Mouse (Mus musculus) ovary, adult 18-20 months (tissue): ENCODE data around the gene Gpc5.

Experiments
- DNase-seq: peaks from one replicate; pipeline ENCODE4 v3.0.0; 2022; ENCODE audit warnings: low spot score, mixed read lengths

Gpc5 gene

DNA sequence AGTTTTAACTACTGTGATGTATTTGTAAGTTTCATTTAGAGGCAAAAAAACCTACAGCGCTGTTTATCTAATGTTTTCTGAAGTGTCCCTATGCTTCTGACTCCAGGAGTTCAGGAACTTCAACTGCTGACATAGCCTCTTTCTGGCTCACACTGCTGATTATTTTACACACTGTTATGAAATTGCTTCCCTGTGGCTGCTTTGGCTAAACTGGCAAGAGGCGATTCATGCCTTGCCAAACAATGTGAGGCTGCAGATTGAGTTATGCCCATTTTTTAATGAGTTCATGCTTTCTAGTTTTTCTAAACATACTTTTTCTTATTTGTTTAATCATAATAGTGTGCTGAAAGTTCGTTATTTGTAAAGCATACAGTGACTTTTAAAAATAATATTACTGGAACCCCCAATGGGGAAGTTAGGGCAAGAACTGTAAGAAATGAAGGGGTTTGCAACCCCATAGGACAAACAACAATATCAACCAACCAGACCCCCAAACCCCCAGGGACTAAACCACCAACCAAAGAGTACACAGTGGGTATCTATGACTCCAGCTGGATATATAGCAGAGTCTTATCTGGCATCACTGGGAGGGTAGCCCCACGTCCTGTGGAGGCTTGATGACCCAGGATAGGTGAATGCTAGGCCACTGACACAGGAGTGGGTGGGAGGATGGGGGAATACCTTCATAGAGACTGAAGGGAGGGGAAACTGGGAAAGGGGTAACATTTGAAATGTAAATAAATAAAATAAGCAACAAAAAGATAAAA, 454.7 kb downstream of the Gpc5 start:
- no peak for DNase-seq

DNA sequence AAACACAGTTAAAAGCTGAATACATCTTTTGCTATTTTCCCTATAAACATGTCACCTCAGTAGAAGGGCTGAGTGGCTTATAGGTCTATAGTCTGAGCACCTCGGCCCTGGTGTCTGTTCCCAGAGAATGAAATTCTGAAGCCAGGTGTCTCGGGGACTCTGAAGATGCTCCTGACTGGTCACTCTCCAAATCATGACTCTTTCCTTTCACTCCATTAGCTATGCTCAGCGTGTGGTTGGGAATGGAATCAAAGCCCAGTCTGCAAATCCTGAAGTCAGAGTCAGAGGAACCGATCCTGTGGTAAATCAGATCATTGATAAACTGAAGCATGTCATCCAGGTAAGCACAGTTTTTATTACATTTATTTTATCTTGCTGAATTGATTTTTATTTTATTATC, 460.0 kb downstream of the Gpc5 start:
- DNase-seq, result no peak

DNA sequence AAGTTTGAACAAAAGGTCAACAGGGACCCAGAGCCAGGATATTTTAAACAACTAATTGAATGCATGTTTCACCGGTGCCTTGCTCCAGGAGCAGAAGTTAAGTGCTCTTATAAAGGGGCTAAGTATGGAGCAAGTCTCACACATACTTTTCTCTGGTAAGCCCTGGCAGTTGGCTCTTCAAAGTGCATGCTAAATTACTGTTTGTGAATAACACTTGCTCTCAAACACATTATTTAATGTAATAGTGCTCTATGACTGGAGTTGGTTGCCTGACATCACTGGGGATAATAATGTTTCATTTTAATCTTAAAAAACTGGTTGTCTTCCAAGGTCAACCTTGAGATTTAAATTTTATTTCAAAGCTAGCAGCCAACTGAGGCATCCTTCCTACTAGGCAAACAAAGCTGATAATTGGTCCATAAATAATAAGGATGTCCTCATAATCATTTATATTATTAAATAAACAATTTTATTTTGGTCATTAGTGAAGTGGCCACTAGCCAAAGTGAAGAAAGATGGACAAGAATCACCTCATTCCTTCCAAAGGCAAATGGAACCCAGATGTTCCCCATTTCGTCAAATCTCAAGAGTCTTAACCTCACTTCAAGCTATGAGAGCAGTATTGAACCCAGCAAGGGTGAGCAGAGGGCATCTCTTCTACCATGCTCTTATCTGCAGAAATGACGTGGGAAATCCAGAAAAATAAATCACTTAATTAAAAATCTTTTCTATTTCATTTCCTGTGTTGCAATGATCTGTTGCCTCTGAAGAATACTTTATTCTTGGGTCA, 488.6 kb downstream of the Gpc5 start:
- no peak for DNase-seq

DNA sequence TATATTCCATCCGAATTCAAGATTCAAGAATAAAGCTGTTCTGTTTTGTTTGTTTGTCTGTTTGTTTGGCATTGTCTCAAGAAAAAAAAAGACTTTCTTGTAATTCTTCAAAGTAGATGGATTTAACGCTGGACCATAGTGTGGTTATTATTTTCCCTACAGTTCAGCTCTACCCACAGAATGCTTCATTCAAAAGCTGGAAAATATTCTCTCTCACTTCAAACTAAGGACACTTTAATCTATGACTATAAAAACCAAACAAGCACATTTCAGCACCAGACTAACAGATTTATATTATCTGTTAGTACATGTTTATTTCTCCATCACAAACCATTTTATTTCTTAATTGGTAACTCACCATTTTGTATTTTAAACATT, 489.2 kb downstream of the Gpc5 start:
- DNase-seq, result no peak

DNA sequence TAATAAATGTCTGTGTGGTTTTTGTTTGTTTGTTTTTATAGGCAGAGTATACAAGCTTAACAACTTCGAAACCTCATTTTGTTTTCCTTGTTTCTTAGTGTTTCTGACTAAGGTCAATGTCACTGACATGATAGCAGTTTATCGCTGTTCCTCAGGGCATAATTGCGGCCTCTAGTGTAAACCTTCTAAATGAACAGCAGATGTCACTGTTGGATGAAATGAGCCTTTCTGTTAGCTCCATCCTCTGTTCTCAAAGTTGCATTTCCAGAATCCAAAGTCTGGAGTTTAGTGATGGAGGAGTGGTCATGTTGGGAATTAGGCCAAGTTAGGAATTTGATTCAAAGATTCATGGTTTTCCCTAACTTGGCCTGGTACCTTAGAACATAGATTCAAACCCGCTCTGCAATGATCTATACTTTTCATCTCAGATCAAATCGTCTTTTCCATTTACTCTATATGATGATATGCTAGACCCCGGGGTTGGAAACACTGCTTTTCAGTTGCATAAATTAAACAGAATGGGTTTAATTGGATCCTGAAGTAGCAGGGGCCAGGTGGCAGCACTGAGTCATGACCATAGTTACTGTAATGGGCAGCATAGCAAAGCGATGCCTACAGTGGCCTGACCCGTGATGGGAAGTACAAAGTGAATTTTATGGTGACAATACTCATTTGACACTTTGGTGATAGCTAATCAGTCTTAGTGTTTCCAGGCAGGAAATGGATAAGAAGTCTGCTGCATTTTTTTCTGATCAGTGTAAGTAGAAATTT, 508.4 kb downstream of the Gpc5 start:
- DNase-seq, result no peak

DNA sequence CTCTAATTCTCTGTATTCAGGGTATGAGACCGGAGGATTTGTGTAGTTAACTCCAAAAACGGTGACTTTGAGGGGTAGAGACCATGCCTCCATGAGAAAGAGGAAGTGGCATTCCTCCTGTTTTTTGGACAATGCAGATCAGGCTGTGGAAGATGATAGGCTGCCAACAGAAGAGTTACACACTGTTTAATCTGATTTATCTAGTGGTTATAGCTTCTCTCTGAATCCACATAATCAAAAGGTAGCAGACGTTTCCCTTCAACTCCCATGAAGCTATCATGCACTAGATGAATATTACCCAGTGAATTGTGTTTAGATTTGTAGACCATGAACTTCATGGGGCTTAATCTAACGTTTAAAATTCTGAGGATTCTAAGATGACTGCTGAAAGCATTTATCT, 522.1 kb downstream of the Gpc5 start:
- no peak for DNase-seq

DNA sequence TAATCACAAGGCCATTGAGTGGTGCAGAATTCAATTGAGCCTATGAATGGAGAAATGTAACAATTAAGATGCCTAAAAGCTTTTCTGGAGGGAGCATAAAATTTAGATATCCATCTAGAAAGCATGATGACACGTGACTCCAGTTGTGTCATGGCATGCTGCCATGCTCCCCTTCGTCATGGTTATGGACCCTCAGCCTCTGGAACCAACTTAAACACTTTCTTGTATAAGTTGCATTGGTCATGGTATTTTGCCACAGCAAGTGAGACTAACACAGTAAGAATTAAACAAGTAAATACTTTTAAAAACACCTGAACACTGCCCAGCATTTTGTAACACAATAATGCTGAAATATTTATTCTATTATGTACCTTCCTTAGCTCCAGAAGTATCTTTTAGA, 524.3 kb downstream of the Gpc5 start:
- no peak for DNase-seq

DNA sequence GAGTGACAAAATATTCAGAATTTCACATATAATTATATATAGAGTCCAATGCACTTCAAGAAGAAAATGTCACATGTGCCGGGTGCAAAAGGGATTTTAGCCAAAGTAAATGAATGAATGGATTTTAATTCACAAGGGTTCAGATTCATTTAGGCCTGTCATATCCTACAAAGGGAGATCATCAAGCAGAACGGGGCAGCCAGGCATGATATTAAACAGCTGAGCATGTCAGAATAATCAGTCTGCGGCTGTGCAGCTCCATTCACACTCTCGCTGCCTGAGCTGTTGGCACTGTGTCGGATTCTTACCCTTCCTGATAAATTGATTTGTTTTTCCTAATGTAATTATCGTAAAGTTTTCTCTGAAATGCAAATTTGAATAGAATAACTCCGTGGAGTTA, 524.8 kb downstream of the Gpc5 start:
- DNase-seq, result no peak

DNA sequence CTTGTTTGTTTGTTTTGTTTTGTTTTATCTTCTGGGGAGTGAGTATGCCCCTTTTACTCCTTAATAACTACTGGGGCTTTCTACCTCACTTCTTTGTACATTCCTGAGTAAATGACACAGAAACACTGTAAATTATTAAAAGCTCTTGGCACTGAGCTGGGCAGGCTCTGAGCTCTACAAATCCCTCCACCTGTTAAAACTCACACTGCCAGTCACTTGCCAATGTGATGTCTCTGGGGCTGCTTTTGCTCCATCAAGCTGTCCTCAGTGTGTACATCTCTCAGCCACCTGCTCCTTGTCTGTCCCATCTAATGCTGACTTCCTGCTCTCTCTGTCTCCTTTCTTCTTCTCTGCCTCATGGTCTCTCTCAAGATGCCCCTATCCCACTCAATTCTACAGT, 528.5 kb downstream of the Gpc5 start:
- DNase-seq, result no peak

DNA sequence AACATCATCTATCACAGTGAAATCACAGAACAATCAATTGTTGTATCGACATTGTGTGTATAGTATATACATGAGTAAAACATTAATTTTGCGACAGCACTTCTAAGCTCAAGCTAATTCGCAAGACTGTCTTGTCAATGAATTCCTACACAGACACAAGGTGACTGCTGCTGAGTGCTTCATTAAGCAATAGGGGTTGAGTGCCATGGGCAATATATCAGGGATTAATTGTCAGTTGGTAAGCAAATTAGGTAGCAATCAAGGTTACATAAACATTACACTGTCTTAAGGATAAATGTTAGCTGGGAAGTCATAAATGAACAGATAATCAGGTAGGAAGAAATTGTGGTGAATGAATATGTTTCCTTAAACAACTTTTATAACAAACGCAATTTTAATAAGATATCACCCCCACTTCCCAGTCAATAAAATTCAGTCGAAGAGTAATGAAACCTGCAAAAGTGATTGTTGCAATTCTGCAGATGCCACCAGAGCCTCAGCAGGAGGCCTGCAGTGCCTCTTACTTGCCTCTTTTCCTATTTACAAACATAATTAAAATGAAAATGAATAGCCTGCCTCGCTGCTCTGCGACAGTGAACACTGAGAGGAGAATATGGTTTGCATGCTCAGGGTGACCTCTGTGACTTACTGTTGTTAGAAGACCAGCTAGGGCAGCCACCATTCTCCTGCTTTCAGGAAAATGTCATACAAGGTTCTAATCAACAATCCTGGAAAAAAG, 539.3 kb downstream of the Gpc5 start:
- DNase-seq, result no peak

DNA sequence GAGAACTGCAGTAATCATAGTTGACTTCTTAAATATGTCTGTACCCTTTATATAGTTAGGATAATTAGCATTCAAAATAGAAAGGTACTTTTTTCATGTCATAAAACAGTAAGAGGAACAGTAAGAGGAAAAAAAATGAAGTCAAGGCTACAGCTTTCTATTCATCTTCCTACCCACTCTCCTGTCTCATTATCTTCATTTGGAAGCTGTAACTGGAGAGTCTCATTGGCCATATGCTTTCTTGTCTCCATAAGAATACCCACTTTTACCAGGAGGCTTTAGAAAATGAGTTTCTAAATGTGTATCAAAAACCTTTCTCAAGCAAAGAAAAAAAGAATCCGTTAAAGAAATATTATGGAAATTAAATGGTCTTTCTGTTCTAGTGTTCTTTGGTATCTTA, 541.3 kb downstream of the Gpc5 start:
- DNase-seq, result no peak

DNA sequence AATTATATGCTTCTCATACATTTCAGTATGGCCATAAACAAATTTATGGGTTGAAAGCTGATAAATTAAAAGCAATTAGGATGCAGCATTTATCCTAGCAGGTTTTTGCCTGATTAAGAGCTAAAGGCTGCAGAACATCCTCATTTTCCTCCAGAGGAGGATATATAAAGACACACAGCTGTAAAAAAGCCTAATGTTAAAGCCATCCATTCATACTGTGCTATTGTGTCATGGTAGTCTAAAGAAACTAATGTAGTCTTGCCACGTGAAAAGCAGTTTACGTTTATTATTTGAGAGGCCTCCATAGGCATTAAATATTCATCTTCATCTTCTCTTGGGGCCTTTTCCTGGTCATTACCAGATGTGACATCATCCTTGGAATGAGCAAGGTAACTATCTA, 587.9 kb downstream of the Gpc5 start:
- no peak for DNase-seq

DNA sequence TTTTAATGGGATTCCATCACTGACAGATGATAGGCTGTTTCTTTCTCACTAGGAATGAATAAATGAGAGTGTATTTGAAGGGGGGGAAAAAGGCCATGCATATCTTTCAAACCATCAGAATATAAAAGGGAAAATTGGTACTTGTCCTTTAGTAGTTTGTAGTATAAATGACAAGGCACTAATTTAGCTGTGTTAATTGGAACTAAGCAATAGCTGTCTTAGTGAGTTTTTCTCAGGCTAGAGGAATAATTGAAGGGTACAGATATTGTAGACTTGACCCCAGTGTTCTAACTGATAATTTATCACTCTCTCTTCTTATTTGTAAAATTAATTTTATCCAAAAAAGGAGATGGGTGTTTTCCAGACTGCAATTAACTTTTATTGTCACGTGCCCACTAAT, 654.0 kb downstream of the Gpc5 start:
- no peak for DNase-seq

DNA sequence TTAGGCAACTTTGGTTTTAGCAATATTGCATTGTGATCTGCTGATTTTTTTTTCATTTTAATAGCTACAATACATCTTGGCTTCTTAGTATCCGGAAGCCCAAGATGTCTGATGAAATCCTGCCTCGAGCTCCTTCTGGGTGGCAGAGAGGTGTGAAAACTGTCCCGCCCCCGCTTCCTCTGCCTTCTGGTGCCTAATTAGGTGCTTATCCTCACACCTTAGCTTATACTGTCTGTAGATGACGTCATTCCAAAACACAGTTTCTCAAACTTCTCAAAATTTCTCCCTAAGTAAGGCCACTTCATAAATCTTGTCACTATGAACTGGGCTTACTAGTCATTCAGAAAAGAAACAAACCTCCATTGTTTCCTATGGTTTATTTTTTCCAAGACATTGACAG, 668.2 kb downstream of the Gpc5 start:
- no peak for DNase-seq

DNA sequence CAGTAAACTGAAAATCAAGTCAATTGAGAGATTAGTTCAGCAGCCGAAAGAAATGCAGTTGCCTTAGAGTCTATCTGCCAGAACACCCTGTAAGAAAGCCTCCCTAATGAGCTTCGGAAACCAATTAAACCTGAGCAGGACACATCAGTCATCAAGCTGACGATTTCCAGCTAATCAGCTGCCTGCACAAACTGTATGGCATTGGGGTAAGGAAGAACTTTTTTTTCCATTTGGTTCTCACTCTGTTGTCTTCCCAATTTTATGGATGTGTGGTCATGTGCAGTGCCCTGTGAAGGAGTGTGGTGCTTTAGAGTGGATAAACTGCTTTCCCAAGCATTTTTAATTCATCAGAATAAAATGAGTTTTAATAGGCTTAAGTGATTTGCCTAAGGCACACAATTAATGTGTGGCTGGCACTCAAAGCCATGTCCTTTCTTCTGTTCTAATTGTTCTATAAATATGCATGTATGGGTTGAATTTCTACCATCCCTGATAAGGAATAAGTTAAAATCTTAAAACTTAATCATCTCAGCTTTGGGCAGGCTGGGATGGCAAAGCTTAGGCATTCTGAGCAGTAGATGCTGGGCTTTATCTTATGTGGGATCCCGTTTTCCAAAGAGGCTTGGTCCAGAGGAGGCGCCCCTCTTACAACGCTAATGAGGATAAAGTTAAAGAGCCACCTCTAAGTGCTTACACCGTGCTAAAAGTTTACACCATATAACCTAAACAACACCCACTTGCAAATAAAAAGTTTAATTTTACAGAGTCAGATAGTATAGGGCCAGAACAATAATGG, 687.6 kb downstream of the Gpc5 start:
- DNase-seq, result no peak

DNA sequence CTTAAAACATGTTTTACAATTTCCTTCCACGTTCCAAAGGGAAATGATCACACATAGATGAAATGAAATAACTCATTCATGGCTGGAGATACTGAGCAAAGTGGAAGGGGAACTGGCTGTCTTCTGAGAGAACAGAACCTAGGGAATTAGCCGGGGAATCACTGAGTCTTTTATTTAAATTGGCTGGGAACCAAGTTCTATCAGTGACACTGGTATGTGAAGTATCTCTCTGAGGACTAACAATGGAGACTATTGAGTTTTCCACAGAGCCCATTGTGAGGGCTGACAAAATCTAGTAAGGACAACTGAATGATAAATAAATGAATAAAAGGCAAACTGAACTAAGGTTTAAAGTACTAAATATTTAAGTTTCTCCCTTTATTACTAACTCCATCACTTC, 712.7 kb downstream of the Gpc5 start:
- DNase-seq, result no peak

DNA sequence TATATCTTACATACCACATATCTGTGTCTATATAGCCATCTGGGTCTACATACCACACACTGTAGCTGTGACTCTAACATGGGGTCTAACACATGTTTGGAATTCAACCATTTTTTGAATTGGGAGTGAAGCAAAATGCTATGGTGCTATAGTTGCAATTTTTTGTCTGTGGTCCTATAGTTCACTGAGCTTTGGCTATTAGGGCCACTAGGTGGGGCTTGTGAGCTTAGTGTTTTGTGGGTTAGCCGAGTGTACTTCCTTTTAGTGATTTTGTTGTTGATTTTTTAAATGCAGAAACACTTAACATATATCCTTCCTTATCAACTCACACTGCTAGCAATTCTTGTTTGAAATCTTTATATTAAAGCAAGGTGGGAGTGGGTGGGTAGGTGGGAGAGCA, 727.0 kb downstream of the Gpc5 start:
- DNase-seq, result no peak

DNA sequence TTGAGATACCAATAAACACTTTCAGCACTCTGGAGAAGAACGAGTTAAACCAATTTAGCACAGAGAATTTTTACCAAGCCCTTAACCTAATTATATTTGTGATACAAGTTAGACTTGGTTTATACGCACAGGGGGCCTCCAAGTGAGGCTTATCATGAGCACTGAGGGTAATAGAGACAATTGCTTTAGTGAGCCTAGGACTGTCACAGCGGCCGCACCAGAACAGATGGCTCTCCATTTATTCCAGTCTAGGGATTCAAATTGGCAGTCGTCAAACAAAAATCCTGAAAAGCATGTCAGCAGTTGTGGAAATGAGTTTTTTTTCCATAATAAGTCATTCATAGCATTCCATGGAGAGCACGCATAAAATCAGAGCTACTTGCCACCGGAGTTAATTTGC, 729.6 kb downstream of the Gpc5 start:
- DNase-seq, result no peak

DNA sequence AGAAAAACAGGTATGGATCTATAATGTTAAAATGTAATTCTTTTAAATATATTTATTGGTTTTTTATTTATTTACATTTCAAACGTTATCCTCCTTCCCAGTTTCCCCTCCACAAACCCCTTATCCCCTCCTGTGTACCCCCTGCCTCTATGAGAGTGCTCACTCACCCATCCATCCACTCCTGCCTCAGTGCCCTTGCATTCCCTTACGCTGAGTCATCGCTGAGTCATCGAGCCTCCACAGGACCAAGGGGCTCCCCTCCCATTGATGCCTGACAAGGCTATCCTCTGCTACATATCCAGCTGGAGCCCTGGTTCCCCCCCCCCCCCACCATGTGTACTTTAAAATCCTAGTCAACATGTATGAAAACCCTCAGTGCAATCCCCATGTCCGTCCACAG, 738.5 kb downstream of the Gpc5 start:
- no peak for DNase-seq

DNA sequence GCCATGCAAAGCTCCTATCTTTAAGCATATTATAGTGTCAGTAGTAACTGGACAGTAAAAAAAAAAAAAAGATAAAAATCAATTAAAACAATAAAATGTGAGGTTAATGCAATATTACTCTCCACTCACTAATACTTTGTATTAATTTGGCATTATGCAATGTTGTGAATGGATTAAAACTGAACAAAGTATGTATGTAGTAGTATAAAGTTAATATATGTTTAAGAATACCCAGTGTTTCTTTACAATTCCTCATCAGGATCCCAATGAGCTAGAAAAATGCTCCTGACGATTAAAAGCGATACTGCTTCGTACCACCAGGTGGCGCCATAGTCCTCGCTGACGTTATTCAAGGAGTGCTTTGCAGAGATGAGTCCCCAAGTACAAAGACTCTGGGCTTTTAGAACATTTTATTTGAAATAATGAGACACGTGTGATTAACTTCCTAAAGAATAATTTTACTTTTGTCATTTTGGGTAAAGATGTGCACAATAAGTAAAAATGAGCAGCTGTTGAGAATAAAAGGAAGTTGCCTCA, 739.3 kb downstream of the Gpc5 start:
- DNase-seq, result no peak
